Mouse (Mus musculus) liver, embryonic 14.5 days (tissue): ENCODE results near the gene Jak2. TPM values are rescaled to one million over a fixed set of nuclear protein-coding genes. Genes with fewer than 3 reads are reported as not detected.
A peak's percentile ranks its signal among the peaks of the same experiment; 100 is the strongest.

Source experiments
- ATAC-seq: fragments of 200-750 bp; cut with Nextera tagmentation; 2 replicates; pipeline ENCODE4 v1.8.0; 2017; ENCODE audit warnings: moderate number of reproducible peaks, mild to moderate bottlenecking, moderate library complexity; ENCODE audit not compliant: insufficient read depth
- DNase-seq, 3 experiments: peaks; one replicate each; pipeline ENCODE4 v3.0.0-alpha.2; 2012 to 2013; ENCODE audit warnings: low read depth in 3 of 3, low spot score in 3 of 3
- H3K27ac ChIP-seq: fragments of 300-500 bp; sonication (generic); 2 replicates; pipeline ENCODE4 v1.5.1; 2014; ENCODE audit warnings: moderate library complexity, mild to moderate bottlenecking, control low read depth, inconsistent platforms
- H3K27me3 ChIP-seq: fragments of 300-500 bp; sonication (generic); 2 replicates; pipeline ENCODE4 v1.6.1; 2014; ENCODE audit warnings: mild to moderate bottlenecking, low read length, moderate library complexity; ENCODE audit not compliant: control insufficient read depth, insufficient read depth
- H3K36me3 ChIP-seq: fragments of 300-500 bp; sonication (generic); replicated peaks from 2 replicates; pipeline ENCODE4 v1.6.1; 2014; ENCODE audit warnings: low read depth; ENCODE audit not compliant: control insufficient read depth, insufficient read depth
- H3K4me1 ChIP-seq, 2 experiments: fragments of 200-500 bp in 1 of 2; fragments of 300-500 bp in 1 of 2; sonication (generic) in 1 of 2; replicated peaks; 2 replicates each; pipeline ENCODE4 v1.6.1; 2012 to 2014; ENCODE audit warnings: antibody characterized with exemption in 1 of 2, inconsistent platforms in 1 of 2, low read length in 1 of 2; ENCODE audit not compliant: control insufficient read depth in 2 of 2, insufficient read depth in 2 of 2
- H3K4me2 ChIP-seq: fragments of 300-500 bp; sonication (generic); 2 replicates; pipeline ENCODE4 v1.6.1; 2014; ENCODE audit warnings: low read depth, mild to moderate bottlenecking, control low read depth, moderate library complexity
- H3K4me3 ChIP-seq, 2 experiments: fragments of 200-500 bp in 1 of 2; fragments of 300-500 bp in 1 of 2; sonication (generic) in 1 of 2; 2 replicates each; pipeline ENCODE4 v1.5.1; 2012 to 2014; ENCODE audit warnings: low read depth in 2 of 2, low read length in 2 of 2, mild to moderate bottlenecking in 2 of 2, control low read depth in 1 of 2, inconsistent platforms in 1 of 2, moderate library complexity in 1 of 2; ENCODE audit not compliant: insufficient read depth in 1 of 2
- H3K9ac ChIP-seq: fragments of 300-500 bp; sonication (generic); replicated peaks from 2 replicates; pipeline ENCODE4 v1.6.1; 2014; ENCODE audit warnings: mild to moderate bottlenecking, control low read depth, moderate library complexity
- H3K9me3 ChIP-seq: fragments of 300-500 bp; sonication (generic); 2 replicates; pipeline ENCODE4 v1.6.1; 2016; ENCODE audit warnings: low read length, mixed read lengths; ENCODE audit not compliant: control insufficient read depth
- CTCF ChIP-seq: IDR thresholded peaks from 2 replicates; pipeline ENCODE4 v1.5.1; 2016; ENCODE audit warnings: antibody characterized with exemption, low read depth, control low read depth
- EP300 ChIP-seq: IDR thresholded peaks from 2 replicates; pipeline ENCODE4 v1.6.1; 2016; ENCODE audit warnings: antibody characterized with exemption, low read depth
- WGBS: fragments of 180-500 bp; shearing (Covaris S2); extraction: QIAGEN DNeasy Blood & Tissue Kit; methylation state at CpG from one replicate; pipeline ENCODE4 v1.1.7; 2014; ENCODE audit not compliant: insufficient replicate concordance; 5-methylcytosine and 5-hydroxymethylcytosine counted together
- polyA plus RNA-seq, 2 experiments: library from polyadenylated mRNA; depleted of rRNA in 1 of 2; stranded (reverse) in 1 of 2; unstranded in 1 of 2; fragments of >200 nt; fragmentation: Nextera tagmentation in 1 of 2; extraction: Ambion mirVana in 1 of 2; gene quantifications; 2 replicates each; pipeline versions ENCODE4 v1.2.1 to v1.2.3; 2012 to 2014

Jak2 gene
- polyA plus RNA-seq, 2 experiments: 13.9 to 16.0 TPM

DNA sequence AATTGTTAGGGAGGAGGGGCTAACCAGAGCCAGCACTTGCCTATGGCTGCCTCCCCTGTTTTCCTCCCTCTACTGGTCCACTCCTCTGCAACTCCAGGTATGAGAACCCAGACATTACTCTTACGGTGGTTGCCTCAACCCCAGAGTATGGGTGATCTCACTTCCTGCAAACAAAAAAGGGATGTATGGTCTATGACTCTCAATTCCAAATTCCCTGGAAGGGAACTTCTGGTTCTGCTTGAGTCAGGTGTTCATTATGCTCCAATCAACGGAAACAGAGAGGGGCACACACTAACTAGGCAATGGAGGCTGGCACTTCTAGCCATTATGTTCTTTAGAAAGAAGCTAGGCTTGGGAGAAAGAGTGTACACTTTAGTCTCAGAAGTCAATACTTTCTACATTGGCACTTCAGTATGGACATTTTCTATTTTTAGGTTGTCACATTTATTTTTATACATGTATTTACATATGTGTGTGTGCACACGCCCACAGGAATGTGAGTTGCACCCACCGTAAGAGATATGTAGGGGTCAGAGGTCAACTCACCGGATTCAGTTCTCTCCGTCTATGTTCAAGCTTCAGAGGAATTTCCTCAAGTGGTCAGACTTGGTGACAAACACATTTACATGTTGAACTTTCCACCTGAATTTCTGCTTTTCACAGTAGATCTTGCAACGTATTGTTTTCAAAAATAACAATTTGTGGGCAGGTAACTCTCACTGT lies 12.0 kb upstream of the Jak2 start:
- no peak for TF ChIP-seq CTCF
- no peak for TF ChIP-seq EP300

GRCm38 (mm10) chr19:29240676-29241075 lies 11.0 kb upstream of the Jak2 start:
- Histone ChIP-seq H3K27me3 (no peaks in the 10 kb centered on the region), H3K9me3 (no peaks in the 10 kb centered on the region), H3K4me3 (no peak overlapping the region), H3K4me1 (peaks cover 41 to 53% of the 10 kb centered on the region in 2 experiments), H3K27ac (no peak overlapping the region; the same call in 1 of the 2 replicates), H3K36me3 (no peaks in the 10 kb centered on the region), H3K9ac (peak overlapping the region; percentile 34), H3K4me2 (peak overlapping the region; percentile 56; the same call in 1 of the 2 replicates)
- WGBS: 31% methylated on average over 2 of the region's 2 CpGs
- TF ChIP-seq CTCF (no peak), EP300 (no peak)
- DNase-seq (no peak), ATAC-seq (no peak)

More for the DNA sequence above, 12.0 kb upstream of the Jak2 start:
- H3K4me2 ChIP-seq: no peak overlapping the region
- H3K4me3 ChIP-seq: no peak overlapping the region
- H3K36me3 ChIP-seq: no peaks in the 10 kb centered on the region
- peaks cover 41 to 55% of the 10 kb centered on the region in 2 experiments for H3K4me1 ChIP-seq
- ATAC-seq (no peak), DNase-seq (no peak)
- 61% methylated on average over 7 of the region's 7 CpGs for WGBS
- no peak overlapping the region for H3K27ac ChIP-seq
- H3K27me3 ChIP-seq: no peaks in the 10 kb centered on the region
- H3K9ac ChIP-seq: no peak overlapping the region
- no peaks in the 10 kb centered on the region for H3K9me3 ChIP-seq

DNA sequence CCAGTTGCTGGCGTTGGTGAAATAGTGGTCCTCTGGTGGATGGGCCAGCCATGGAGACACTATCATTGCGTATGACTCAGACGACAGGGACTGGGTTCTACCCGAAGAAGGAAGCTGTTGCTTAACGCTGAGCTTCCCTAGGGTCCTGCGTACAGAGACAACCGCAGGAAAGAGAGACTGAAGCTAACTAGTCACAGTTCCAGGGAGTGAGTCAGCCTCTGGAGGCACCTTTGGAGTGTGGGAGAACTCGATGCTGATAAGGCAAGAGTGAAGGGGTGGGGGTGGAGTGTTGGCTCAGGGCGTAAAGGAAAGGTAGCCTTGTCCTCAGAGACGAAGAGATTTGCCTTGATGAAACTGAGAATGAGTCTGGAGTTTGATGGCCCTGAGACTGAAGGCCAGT lies 10.0 kb upstream of the Jak2 start:
- peak; percentile 83 for ATAC-seq
- 16% methylated on average over 10 of the region's 10 CpGs for WGBS

GRCm38 (mm10) chr19:29249933-29250332 lies 1.7 kb upstream of the Jak2 start:
- Histone ChIP-seq H3K27ac (no peak overlapping the region), H3K4me2 (peak overlapping the region; percentile 94), H3K27me3 (no peaks in the 10 kb centered on the region; the same call in 1 of the 2 replicates), H3K9me3 (no peaks in the 10 kb centered on the region), H3K4me1 (peaks cover 18 to 22% of the 10 kb centered on the region in 2 experiments), H3K9ac (peak overlapping the region; percentile 89), H3K36me3 (peaks cover 3% of the 10 kb centered on the region; the same call in 1 of the 2 replicates), H3K4me3 (peak overlapping the region in 1 of 2 experiments; percentile 70; a peak in 2 of 4 replicates)
- ATAC-seq (no peak), DNase-seq (peak in 1 of 3 experiments; percentile 43)
- WGBS: 22% methylated on average over 4 of the region's 4 CpGs
- TF ChIP-seq CTCF (no peak), EP300 (0 out of 2 replicates have a peak, but pooled peaks have one; percentile 37)

More for the DNA sequence above, 10.0 kb upstream of the Jak2 start:
- DNase-seq: peak in 1 of 3 experiments; percentile 63
- Histone ChIP-seq H3K9me3 (no peaks in the 10 kb centered on the region), H3K4me1 (peaks cover 38 to 48% of the 10 kb centered on the region in 2 experiments), H3K9ac (peak overlapping the region; percentile 34), H3K4me2 (peak overlapping the region; percentile 56), H3K36me3 (no peaks in the 10 kb centered on the region), H3K27me3 (no peaks in the 10 kb centered on the region), H3K27ac (peak overlapping the region; percentile 47), H3K4me3 (peak overlapping the region in 1 of 2 experiments; percentile 51; a peak in 2 of 4 replicates)
- no peak for TF ChIP-seq EP300
- TF ChIP-seq CTCF: no peak
